Mouse (Mus musculus) neural tube, embryonic 13.5 days (tissue): ENCODE measurements around the gene Lrrc32. TPM values are rescaled to one million over a fixed set of nuclear protein-coding genes. Genes with fewer than 3 reads are reported as not detected.
A peak's percentile ranks its signal among the peaks of the same experiment; 100 is the strongest.

ENCODE experiments used
- ATAC-seq: fragments of 200-750 bp; cut with Nextera tagmentation; 2 replicates; pipeline ENCODE4 v1.8.0; 2017; ENCODE audit warnings: low read depth, mild to moderate bottlenecking, moderate TSS enrichment, moderate library complexity
- H3K27ac ChIP-seq: fragments of 300-500 bp; sonication (generic); replicated peaks from 2 replicates; pipeline ENCODE4 v1.5.1; 2015; ENCODE audit warnings: moderate library complexity, mild to moderate bottlenecking, inconsistent platforms
- H3K27me3 ChIP-seq: fragments of 300-500 bp; sonication (generic); 2 replicates; pipeline ENCODE4 v1.6.1; 2015; ENCODE audit warnings: mild to moderate bottlenecking, inconsistent platforms
- H3K36me3 ChIP-seq: fragments of 300-500 bp; sonication (generic); 2 replicates; pipeline ENCODE4 v1.6.1; 2015; ENCODE audit warnings: mild to moderate bottlenecking, inconsistent platforms
- H3K4me1 ChIP-seq: fragments of 300-500 bp; sonication (generic); replicated peaks from 2 replicates; pipeline ENCODE4 v1.6.1; 2015; ENCODE audit warnings: inconsistent platforms
- H3K4me2 ChIP-seq: fragments of 300-500 bp; sonication (generic); 2 replicates; pipeline ENCODE4 v1.6.1; 2015; ENCODE audit warnings: inconsistent platforms, mild to moderate bottlenecking, moderate library complexity
- H3K4me3 ChIP-seq: fragments of 300-500 bp; sonication (generic); 2 replicates; pipeline ENCODE4 v1.5.1; 2015; ENCODE audit warnings: mild to moderate bottlenecking, inconsistent platforms
- H3K9ac ChIP-seq: fragments of 300-500 bp; sonication (generic); 2 replicates; pipeline ENCODE4 v1.6.1; 2015; ENCODE audit warnings: moderate library complexity, mild to moderate bottlenecking, inconsistent platforms
- H3K9me3 ChIP-seq: fragments of 300-500 bp; sonication (generic); 2 replicates; pipeline ENCODE4 v1.6.1; 2016; ENCODE audit warnings: inconsistent platforms
- WGBS: fragments of 180-500 bp; shearing (Covaris S2); methylation state at CpG from one replicate; pipeline ENCODE4 v1.1.7; 2015; 5-methylcytosine and 5-hydroxymethylcytosine counted together
- polyA plus RNA-seq: library from polyadenylated mRNA; unstranded; fragments of >200 nt; fragmentation: Nextera tagmentation; extraction: Ambion mirVana; gene quantifications from 2 replicates; pipeline ENCODE4 v1.2.1, GENCODE M21; 2015

Gene Lrrc32
- polyA plus RNA-seq, 1 experiment from 2014 or later, result 4.9 TPM

DNA sequence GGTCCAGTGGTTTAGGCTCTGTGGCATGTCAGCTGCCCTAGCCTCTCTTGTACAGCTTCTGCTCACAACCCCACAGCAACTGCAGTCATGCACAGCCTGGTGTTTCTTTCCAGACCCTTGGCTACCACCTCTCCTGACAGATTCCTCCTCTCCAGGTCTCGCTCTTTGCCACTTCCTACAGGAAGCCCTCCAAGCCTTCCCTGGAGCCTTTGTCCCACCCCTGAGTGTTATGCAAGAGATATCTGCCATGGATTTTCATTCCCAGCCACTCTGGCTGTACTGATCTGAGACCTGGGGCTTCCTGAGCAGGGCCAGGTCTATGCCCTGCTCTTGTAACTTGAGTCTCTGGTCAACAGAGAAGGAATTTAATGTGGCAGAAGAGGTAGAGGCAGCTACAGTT, 8.6 kb upstream of the Lrrc32 start:
- Histone ChIP-seq H3K27ac (no peak overlapping the region), H3K4me1 (peaks cover 4% of the 10 kb centered on the region), H3K4me3 (no peak overlapping the region), H3K36me3 (no peaks in the 10 kb centered on the region), H3K4me2 (no peak overlapping the region), H3K9me3 (no peaks in the 10 kb centered on the region), H3K9ac (no peak overlapping the region), H3K27me3 (peaks cover 6% of the 10 kb centered on the region; the same call in 1 of the 2 replicates)
- WGBS, result 81% methylated on average over 1 of the region's 1 CpGs
- ATAC-seq, result no peak

DNA sequence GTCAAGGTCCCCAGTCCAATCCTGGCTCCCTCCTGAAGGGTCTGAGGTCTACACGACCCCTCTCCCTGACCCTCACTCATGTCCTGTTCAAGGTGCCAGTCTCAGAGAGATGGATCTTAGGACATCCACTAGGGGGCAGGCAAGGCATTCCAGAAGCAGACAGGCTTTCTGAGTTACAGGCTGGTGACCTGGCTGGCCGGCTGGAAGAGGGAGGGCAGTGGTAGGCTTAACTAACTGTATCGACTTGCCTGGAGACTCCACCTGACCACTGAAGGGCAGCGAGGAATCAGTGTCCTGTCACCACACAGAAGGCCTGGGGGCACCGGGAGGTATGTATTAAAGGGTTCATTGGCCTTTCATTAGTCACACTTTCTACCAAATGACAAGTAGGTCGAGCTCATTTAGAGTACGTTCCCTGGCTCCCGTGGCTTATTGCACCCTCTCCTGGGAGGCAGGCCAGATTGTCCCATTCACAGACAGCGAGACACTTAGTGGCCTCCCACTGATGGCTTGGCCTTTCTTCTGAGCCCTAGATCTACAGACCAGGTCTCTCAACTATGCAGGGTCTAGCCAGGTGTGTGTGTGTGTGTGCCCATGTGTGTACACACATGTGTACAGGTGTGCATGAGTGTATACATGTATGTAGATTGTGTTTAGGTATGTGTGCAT, 7.9 kb upstream of the Lrrc32 start:
- H3K4me1 ChIP-seq, result peaks cover 8% of the 10 kb centered on the region
- no peak overlapping the region for H3K9ac ChIP-seq
- H3K36me3 ChIP-seq, result no peaks in the 10 kb centered on the region
- H3K9me3 ChIP-seq, result no peaks in the 10 kb centered on the region
- ATAC-seq, result peak; percentile 60; the same call in 1 of the 2 replicates
- H3K4me2 ChIP-seq, result 0 out of 2 replicates have a peak overlapping the region, but pooled peaks have one; percentile 3
- no peak overlapping the region for H3K4me3 ChIP-seq
- no peak overlapping the region for H3K27ac ChIP-seq
- H3K27me3 ChIP-seq, result peaks cover 6% of the 10 kb centered on the region; the same call in 1 of the 2 replicates
- WGBS, result 8% methylated on average over 9 of the region's 9 CpGs

DNA sequence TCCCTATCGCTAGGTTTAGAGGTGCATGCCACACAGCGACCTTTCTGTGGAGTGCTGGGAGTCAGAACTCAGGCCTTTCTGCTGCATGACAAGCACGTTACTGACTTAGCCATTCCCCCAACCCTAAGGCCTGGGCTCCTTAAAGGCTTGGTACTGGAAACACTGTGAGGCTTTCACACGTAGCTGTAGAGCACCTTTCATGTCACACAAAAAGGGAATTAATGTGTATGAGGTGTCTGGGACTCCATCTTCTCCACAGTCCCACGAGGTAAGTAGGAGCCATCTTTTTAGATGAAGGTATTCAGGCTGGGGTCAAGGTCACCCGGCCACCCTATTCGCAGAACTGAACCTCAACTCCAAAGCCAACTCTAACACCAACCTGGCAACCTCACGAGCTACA, 7.2 kb upstream of the Lrrc32 start:
- no peak overlapping the region for H3K4me3 ChIP-seq
- H3K9ac ChIP-seq, result no peak overlapping the region
- peaks cover 15% of the 10 kb centered on the region for H3K4me1 ChIP-seq
- ATAC-seq, result no peak
- 87% methylated on average over 8 of the region's 8 CpGs for WGBS
- H3K9me3 ChIP-seq, result no peaks in the 10 kb centered on the region
- H3K27me3 ChIP-seq, result peaks cover 6% of the 10 kb centered on the region; the same call in 1 of the 2 replicates
- H3K36me3 ChIP-seq, result no peaks in the 10 kb centered on the region
- H3K4me2 ChIP-seq, result no peak overlapping the region
- no peak overlapping the region for H3K27ac ChIP-seq

DNA sequence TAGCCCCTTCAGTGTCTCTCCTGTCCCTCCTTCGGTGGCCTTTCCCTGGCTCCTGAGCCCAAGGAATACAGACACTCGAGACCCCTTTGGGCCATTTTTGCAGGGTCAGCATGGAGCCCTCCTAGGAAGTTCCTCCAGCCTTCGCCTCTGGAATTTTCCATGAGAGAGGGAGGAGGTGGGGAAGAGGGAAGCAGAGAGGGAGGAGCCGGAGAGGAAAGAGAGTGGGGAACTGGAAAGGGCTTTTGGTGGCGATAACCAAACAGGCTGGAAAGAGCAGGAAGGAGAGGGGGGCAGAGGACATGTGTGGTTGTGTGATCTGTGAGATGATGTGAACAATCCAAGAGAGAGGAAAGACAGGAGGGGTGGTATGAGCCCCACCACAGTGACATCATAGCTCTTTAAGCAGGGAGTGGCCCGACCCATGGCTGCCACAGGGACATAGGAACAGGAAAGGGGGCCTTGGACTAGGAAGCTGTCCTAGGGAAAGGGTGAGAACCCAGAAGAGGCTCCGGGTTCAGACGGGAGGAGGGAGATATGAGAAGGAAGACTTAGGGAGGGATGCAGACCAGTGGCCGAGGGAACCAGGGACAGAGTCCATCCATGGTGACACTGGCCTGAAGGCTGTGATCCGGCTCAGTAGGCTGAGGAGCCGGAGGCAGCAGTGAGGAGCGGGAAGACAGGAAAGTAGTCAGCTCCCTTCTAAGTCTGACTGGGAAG, 6.4 kb upstream of the Lrrc32 start:
- 68% methylated on average over 12 of the region's 12 CpGs for WGBS
- H3K4me2 ChIP-seq, result no peak overlapping the region
- ATAC-seq, result no peak

DNA sequence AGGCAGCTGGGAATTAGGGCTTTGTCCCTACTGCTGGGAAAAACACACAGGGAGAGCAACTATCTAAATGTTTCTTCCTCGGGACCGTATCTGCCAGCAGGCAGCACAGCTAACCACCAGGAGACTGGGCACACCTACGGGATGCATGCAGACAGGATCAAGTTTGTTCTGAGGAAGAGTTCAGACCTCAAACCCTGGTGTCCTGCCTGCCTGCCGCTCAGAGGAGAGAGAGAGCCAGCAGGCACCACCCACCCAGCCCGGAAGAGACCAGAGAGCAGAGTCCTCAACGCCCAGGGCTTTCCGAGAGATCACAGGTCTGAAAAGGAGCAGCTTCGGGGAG, 5.8 kb upstream of the Lrrc32 start:
- H3K27me3 ChIP-seq, result peaks cover 8% of the 10 kb centered on the region
- H3K4me3 ChIP-seq, result no peak overlapping the region
- no peak overlapping the region for H3K27ac ChIP-seq
- H3K4me1 ChIP-seq, result peaks cover 15% of the 10 kb centered on the region
- no peaks in the 10 kb centered on the region for H3K9me3 ChIP-seq
- WGBS, result 35% methylated on average over 8 of the region's 8 CpGs
- no peak overlapping the region for H3K9ac ChIP-seq
- H3K36me3 ChIP-seq, result no peaks in the 10 kb centered on the region
- no peak overlapping the region for H3K4me2 ChIP-seq
- ATAC-seq, result no peak

More for the DNA sequence above, 6.4 kb upstream of the Lrrc32 start:
- H3K4me1 ChIP-seq, result peaks cover 15% of the 10 kb centered on the region
- H3K4me3 ChIP-seq, result no peak overlapping the region
- H3K36me3 ChIP-seq, result no peaks in the 10 kb centered on the region
- H3K9ac ChIP-seq, result no peak overlapping the region
- H3K27me3 ChIP-seq, result peaks cover 6% of the 10 kb centered on the region; the same call in 1 of the 2 replicates
- H3K27ac ChIP-seq, result no peak overlapping the region
- H3K9me3 ChIP-seq, result no peaks in the 10 kb centered on the region

DNA sequence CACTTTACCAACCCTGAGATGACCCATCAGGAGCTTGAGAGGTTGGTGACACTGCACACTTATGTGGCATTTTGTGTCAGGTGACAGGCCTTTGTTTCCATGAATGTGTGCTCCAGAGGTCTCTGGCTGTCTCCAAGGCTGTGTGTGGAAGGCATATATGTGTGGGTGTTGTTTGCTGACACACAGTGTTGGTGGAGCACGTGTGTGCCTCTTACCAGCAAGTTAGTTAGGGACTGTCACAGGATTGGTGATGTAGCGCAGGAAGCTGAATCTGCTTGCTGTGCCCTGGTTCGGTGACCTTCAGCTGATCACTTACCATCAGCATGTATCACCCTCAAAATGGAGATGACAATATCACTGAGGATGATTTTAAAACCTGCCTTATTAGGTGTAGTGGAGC, 4.2 kb upstream of the Lrrc32 start:
- no peak overlapping the region for H3K4me2 ChIP-seq

DNA sequence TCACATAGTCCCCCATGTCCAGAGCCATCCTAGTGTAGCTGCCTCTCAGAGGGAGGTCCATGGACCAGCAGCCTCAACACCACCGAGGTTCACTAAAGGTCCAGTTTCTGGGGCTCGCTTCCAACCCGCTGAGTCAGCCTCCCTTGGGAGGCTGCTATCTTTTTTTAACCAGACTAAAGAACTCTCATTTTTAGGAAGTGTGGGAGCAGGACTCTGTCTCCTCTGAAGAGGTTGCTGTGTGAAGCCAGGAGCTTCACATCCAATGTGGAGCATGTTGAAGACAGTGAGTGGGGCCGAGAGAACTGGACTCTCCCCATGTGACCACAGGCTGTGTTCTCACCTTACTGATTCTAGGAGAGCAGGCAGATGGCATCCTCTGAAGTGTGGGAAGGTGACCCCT, 3.6 kb upstream of the Lrrc32 start:
- H3K4me1 ChIP-seq, result peaks cover 25% of the 10 kb centered on the region
- H3K4me2 ChIP-seq, result no peak overlapping the region
- no peak overlapping the region for H3K9ac ChIP-seq
- no peak for ATAC-seq
- no peak overlapping the region for H3K4me3 ChIP-seq
- no peaks in the 10 kb centered on the region for H3K36me3 ChIP-seq
- WGBS, result 83% methylated on average over 4 of the region's 4 CpGs
- H3K27ac ChIP-seq, result no peak overlapping the region
- peaks cover 15% of the 10 kb centered on the region for H3K27me3 ChIP-seq
- no peaks in the 10 kb centered on the region for H3K9me3 ChIP-seq

More for the DNA sequence above, 4.2 kb upstream of the Lrrc32 start:
- Histone ChIP-seq H3K4me1 (peaks cover 22% of the 10 kb centered on the region), H3K27ac (no peak overlapping the region), H3K27me3 (peaks cover 11% of the 10 kb centered on the region), H3K36me3 (no peaks in the 10 kb centered on the region), H3K9ac (no peak overlapping the region), H3K9me3 (no peaks in the 10 kb centered on the region), H3K4me3 (no peak overlapping the region)
- no peak for ATAC-seq
- WGBS, result 82% methylated on average over 3 of the region's 3 CpGs

DNA sequence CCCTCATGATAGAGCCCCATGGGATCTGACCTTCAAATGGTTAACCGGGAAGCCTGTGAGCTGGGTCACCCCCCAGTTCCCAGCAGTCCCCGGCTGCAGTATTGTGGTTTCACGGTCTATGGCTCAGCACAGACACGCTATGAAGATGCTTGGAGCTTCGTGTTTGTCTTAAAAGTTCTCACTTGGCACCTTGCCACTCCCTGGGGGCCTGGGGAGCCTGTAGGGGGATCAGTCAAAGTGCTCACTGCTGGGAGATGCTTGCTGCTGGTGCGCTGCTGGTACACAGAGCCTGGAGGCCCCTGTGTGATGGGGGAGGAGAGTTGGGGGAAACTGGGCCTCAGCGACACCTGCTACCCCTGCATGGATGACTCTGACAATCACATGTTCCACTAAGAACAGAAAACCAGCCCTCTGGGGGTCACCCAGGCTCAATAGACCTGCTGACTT, 2.6 kb upstream of the Lrrc32 start:
- no peaks in the 10 kb centered on the region for H3K36me3 ChIP-seq
- peaks cover 21% of the 10 kb centered on the region for H3K4me1 ChIP-seq
- ATAC-seq, result no peak
- H3K9ac ChIP-seq, result no peak overlapping the region
- no peak overlapping the region for H3K4me2 ChIP-seq
- H3K9me3 ChIP-seq, result no peaks in the 10 kb centered on the region
- WGBS, result 44% methylated on average over 7 of the region's 7 CpGs
- H3K27ac ChIP-seq, result no peak overlapping the region
- no peak overlapping the region for H3K4me3 ChIP-seq
- H3K27me3 ChIP-seq, result peaks cover 23% of the 10 kb centered on the region

DNA sequence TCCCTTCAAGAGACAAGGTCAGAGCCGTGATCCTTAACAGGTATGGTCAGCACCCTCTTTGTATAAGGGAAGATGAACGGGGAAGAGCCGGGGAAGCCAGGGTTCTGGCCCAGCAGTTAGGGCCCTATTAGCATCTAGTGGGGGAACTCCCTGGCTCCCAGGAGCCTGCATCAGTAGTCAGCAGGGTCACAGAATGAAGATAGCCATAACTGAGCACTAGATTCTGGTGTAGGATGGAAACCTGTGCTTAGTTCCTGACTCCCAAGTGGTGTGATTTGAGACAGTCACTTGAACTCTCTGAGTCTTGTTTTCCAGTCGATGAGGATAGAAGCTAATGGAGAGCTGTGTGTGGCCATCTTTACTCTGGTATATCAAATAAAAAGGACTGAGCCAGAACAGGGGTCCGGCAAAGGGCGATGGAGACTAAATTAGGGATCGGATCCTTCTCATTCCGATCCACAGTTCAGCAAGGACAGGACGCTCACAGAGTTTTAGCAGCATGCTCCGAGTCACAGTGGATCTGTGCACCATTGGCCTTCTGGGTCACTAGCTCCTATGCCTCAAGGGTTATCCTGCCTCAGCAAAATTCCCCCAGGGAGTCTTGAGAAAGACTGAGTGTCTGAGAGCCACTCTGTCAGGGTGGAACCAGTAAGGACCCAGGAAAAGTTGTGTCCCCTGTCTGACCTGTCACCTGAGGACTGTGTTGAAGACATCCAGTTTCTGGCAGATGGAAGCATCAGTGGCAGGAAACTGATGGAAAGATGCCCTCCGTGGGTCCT, 1.7 kb upstream of the Lrrc32 start:
- no peak overlapping the region for H3K4me3 ChIP-seq
- no peak overlapping the region for H3K4me2 ChIP-seq
- H3K36me3 ChIP-seq, result no peaks in the 10 kb centered on the region
- H3K27me3 ChIP-seq, result peaks cover 23% of the 10 kb centered on the region
- H3K9ac ChIP-seq, result 0 out of 2 replicates have a peak overlapping the region, but pooled peaks have one; percentile 1
- H3K4me1 ChIP-seq, result peaks cover 21% of the 10 kb centered on the region
- no peak for ATAC-seq
- H3K9me3 ChIP-seq, result no peaks in the 10 kb centered on the region
- WGBS, result 85% methylated on average over 11 of the region's 11 CpGs
- no peak overlapping the region for H3K27ac ChIP-seq

DNA sequence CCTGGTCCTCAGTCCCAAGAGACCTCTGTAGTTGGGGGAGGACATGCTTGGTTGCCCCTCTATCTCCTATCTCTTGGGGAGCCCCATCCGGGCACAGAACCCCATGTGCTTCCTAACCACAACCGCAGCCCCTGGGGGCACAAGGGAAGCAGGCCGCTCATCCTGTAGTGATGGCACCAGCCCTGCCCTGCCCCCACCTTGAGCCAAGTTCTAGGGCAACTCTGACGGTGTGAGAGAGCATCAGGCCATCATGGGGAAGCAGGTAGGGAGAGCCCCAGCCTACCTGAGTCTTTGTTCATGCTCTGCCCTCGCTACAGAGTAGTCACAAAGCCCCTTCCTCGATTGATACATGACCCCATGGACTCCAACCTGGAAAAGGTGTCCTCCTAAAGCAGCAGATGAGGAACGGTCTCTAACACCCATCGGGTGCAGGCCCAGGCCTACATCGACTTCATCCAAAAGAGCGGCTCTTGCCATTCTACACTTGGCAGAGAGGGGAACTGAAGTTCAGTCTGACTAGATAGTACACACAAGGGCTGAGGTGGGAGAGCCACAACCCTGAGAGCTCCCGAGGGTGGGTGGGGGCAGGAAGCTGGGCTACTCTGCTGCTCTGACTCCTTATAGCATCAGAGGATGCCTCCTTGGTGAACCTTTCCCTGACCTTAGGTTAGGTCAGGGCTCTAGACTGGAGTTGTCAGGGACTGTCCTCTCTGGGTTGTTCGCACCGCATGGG, 519 bp upstream of the Lrrc32 start:
- Histone ChIP-seq H3K36me3 (no peaks in the 10 kb centered on the region), H3K4me1 (peaks cover 21% of the 10 kb centered on the region), H3K9ac (no peak overlapping the region), H3K27me3 (peaks cover 23% of the 10 kb centered on the region; the same call in 1 of the 2 replicates), H3K9me3 (no peaks in the 10 kb centered on the region), H3K27ac (no peak overlapping the region), H3K4me2 (peak overlapping the region; percentile 61; the same call in 1 of the 2 replicates), H3K4me3 (no peak overlapping the region)
- ATAC-seq, result peak; percentile 2; the same call in 1 of the 2 replicates
- 85% methylated on average over 13 of the region's 13 CpGs for WGBS

DNA sequence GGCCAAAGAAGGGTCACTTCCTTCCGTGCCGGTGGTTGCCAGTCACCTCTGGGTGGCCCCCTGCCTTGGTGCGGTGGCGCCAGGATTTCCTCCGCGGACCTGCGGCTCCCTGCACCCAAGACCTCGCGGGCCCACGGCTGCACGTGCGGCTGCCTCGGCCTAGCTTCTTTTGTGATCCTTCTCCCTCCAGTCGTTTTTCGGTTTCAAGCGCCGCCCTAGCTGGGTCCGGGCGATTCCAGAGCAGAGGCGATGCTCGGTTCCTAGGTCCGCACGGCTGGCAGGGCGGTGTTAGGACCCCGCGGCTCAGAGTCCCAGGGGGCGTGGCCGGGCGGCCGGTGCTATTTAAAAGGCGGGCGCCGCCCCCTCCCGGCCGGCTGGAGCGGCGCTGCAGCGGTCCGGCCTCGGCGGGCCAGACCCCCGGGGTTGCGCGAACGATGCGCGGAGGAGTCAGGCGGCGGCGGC, 571 bp downstream of the Lrrc32 start:
- Histone ChIP-seq H3K4me2 (peak overlapping the region; percentile 61), H3K27me3 (peaks cover 23% of the 10 kb centered on the region; the same call in 1 of the 2 replicates), H3K4me1 (peaks cover 21% of the 10 kb centered on the region), H3K9me3 (no peaks in the 10 kb centered on the region), H3K9ac (peak overlapping the region; percentile 70), H3K36me3 (no peaks in the 10 kb centered on the region), H3K27ac (no peak overlapping the region), H3K4me3 (peak overlapping the region; percentile 51)
- peak; percentile 80 for ATAC-seq
- WGBS, result under 1% methylated on average over 50 of the region's 50 CpGs
